Mouse (Mus musculus) cerebellum, adult 2 months (tissue): ENCODE data around the gene Cd40. TPM values are rescaled to one million over a fixed set of nuclear protein-coding genes. Genes with fewer than 3 reads are reported as not detected.

Source experiments
- DNase-seq, 2 experiments: peaks; one replicate each; pipeline ENCODE4 v3.0.0; 2021
- H3K27ac ChIP-seq: fragments of 200-500 bp; 2 replicates; pipeline ENCODE4 v1.5.1; 2012; ENCODE audit warnings: low read length, control low read depth, inconsistent platforms; ENCODE audit not compliant: insufficient read depth
- H3K27me3 ChIP-seq: fragments of 200-500 bp; 2 replicates; pipeline ENCODE4 v1.6.1; 2012; ENCODE audit warnings: inconsistent platforms, mild to moderate bottlenecking, low read length, moderate library complexity; ENCODE audit not compliant: control insufficient read depth, insufficient read depth
- H3K4me1 ChIP-seq: fragments of 200-500 bp; 2 replicates; pipeline ENCODE4 v1.6.1; 2011; ENCODE audit warnings: low read length; ENCODE audit not compliant: control insufficient read depth, insufficient read depth
- H3K4me3 ChIP-seq: fragments of 200-500 bp; replicated peaks from 2 replicates; pipeline ENCODE3; 2011; ENCODE audit warnings: mild to moderate bottlenecking, low read depth, low read length, control low read depth; ENCODE audit not compliant: insufficient read depth
- CTCF ChIP-seq: fragments of 200-500 bp; IDR thresholded peaks from 2 replicates; pipeline ENCODE4 v1.5.1; 2011; ENCODE audit warnings: low read depth, mild to moderate bottlenecking, control low read depth, low read length, moderate library complexity, borderline replicate concordance; ENCODE audit not compliant: insufficient read depth
- POLR2A ChIP-seq: fragments of 200-500 bp; IDR thresholded peaks from 2 replicates; pipeline ENCODE4 v1.6.1; 2011; ENCODE audit warnings: low read length, control low read depth, borderline replicate concordance; ENCODE audit not compliant: insufficient read depth
- WGBS: fragments of 180-500 bp; shearing (Covaris S2); methylation state at CpG from one replicate; pipeline ENCODE4 v1.1.7; 2018; 5-methylcytosine and 5-hydroxymethylcytosine counted together
- polyA plus RNA-seq: library from polyadenylated mRNA; depleted of rRNA; stranded (reverse); fragments of >200 nt; gene quantifications from 2 replicates; pipeline ENCODE4 v1.2.3, GENCODE M21; 2012; rRNA removed

Gene Cd40
- 2.1 TPM in 2 replicates for polyA plus RNA-seq

- H3K4me3 ChIP-seq: no peak within 1 kb of the TSS
- H3K27me3 ChIP-seq: no peaks in the 10 kb centered on the region
- H3K27ac ChIP-seq: no peak within 1 kb of the TSS
- TF ChIP-seq CTCF (no peak), POLR2A (no peak)
- H3K4me1 ChIP-seq: peaks cover 3% of the 10 kb centered on the region; the same call in 1 of the 2 replicates
- 23% methylated on average over 25 of the region's 25 CpGs for WGBS
- peak in 1 of 2 experiments; percentile 35 for DNase-seq
Observed at GRCm38 (mm10) chr2:165054888-165055852, at the start of gene Cd40. TSS of gene Cd40 (plus strand) at chr2:165055627.

GRCm38 (mm10) chr2:165006813-165007212 lies 48.6 kb upstream of the Cd40 start:
- no peak for DNase-seq
- Histone ChIP-seq H3K4me3 (no peak overlapping the region), H3K4me1 (peaks cover 13% of the 10 kb centered on the region), H3K27me3 (no peaks in the 10 kb centered on the region), H3K27ac (no peak overlapping the region)
- no peak for TF ChIP-seq CTCF
- TF ChIP-seq POLR2A: no peak
- 91% methylated on average over 4 of the region's 4 CpGs for WGBS

GRCm38 (mm10) chr2:165007986-165008385 lies 47.4 kb upstream of the Cd40 start:
- TF ChIP-seq POLR2A: no peak
- no peak for TF ChIP-seq CTCF

GRCm38 (mm10) chr2:165009161-165009560 lies 46.3 kb upstream of the Cd40 start:
- Histone ChIP-seq H3K27ac (no peak overlapping the region), H3K27me3 (no peaks in the 10 kb centered on the region), H3K4me3 (no peak overlapping the region), H3K4me1 (peaks cover under 1% of the 10 kb centered on the region; the same call in 1 of the 2 replicates)
- DNase-seq: no peak
- 94% methylated on average over 14 of the region's 14 CpGs for WGBS
- no peak for TF ChIP-seq CTCF
- TF ChIP-seq POLR2A: no peak

More at GRCm38 (mm10) chr2:165007986-165008385, 47.4 kb upstream of the Cd40 start:
- no peak for DNase-seq
- Histone ChIP-seq H3K4me1 (peaks cover 10% of the 10 kb centered on the region), H3K27me3 (no peaks in the 10 kb centered on the region), H3K27ac (no peak overlapping the region), H3K4me3 (no peak overlapping the region)
- WGBS: 100% methylated on average over 1 of the region's 1 CpGs

- no peak overlapping the region for H3K27ac ChIP-seq
- 33% methylated on average over 2 of the region's 2 CpGs for WGBS
- H3K4me3 ChIP-seq: no peak overlapping the region
- no peak for DNase-seq
- H3K4me1 ChIP-seq: no peaks in the 10 kb centered on the region
- no peaks in the 10 kb centered on the region for H3K27me3 ChIP-seq
- no peak for TF ChIP-seq POLR2A
Observed at GRCm38 (mm10) chr2:165009581-165009980, 45.8 kb upstream of the Cd40 start.

- DNase-seq: no peak
- 92% methylated on average over 10 of the region's 10 CpGs for WGBS
- no peaks in the 10 kb centered on the region for H3K4me1 ChIP-seq
Observed at GRCm38 (mm10) chr2:165010351-165010750, 45.1 kb upstream of the Cd40 start.

GRCm38 (mm10) chr2:165014935-165015334 lies 40.5 kb upstream of the Cd40 start:
- Histone ChIP-seq H3K27ac (no peak overlapping the region), H3K27me3 (no peaks in the 10 kb centered on the region), H3K4me3 (no peak overlapping the region), H3K4me1 (no peaks in the 10 kb centered on the region)
- no peak for TF ChIP-seq CTCF
- TF ChIP-seq POLR2A: no peak
- peak in 1 of 2 experiments; percentile 17 for DNase-seq
- WGBS: 82% methylated on average over 5 of the region's 5 CpGs

More at GRCm38 (mm10) chr2:165010351-165010750, 45.1 kb upstream of the Cd40 start:
- no peak for TF ChIP-seq POLR2A
- H3K27me3 ChIP-seq: no peaks in the 10 kb centered on the region
- H3K27ac ChIP-seq: no peak overlapping the region
- H3K4me3 ChIP-seq: no peak overlapping the region

GRCm38 (mm10) chr2:165020490-165020889 lies 34.9 kb upstream of the Cd40 start:
- Histone ChIP-seq H3K4me1 (peaks cover 2% of the 10 kb centered on the region; the same call in 1 of the 2 replicates), H3K4me3 (no peak overlapping the region), H3K27ac (no peak overlapping the region), H3K27me3 (no peaks in the 10 kb centered on the region)
- TF ChIP-seq POLR2A (no peak), CTCF (no peak)
- WGBS: 57% methylated on average over 3 of the region's 3 CpGs
- no peak for DNase-seq
